Mouse (Mus musculus) fat pad, adult 2 months (tissue): ENCODE data around the gene Chek1.
A peak's percentile ranks its signal among the peaks of the same experiment; 100 is the strongest.

ENCODE experiments used
- DNase-seq: peaks from one replicate; pipeline ENCODE4 v3.0.0-alpha.2; 2011; ENCODE audit warnings: low read depth, low spot score; ENCODE audit errors: extremely low read depth

Gene Chek1

DNA sequence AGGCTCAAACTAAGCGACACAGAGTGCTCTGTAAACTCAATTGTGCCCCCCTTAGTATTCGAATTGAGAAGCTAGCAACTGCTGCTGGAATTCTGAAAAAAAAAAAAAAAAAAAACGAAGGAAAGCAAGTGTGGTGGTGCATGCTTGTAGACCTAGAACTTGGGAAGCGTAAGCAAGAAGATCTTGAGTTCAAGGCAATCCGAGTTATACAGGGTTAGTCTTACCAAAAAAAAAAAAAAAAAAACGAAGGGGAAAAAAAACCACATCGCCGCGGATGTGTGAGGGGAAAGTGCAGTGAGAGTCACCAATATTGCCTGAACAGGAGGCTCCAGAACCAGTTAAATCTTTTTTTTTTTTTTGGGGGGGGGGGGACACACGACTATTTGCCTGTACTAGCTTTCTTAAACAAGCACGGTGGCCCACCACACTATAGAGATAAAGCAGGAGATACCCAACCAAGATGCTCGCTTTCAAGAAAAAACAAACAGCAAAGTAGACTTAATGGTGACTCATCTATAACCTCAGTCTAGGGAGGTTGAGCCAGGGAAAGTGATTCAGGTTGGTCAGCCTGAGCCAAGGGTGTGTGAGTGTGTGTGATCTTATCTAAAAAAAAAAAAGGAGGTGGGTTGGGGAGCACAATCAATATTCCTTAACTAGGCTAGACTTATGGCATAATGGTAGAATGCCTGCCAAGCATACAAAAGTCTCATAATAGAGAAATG, at the start of gene Chek1:
Gene Chek1, minus strand, starts transcription at position 32 of the 722 bp plus-strand sequence.
- peak; percentile 18 for DNase-seq

DNA sequence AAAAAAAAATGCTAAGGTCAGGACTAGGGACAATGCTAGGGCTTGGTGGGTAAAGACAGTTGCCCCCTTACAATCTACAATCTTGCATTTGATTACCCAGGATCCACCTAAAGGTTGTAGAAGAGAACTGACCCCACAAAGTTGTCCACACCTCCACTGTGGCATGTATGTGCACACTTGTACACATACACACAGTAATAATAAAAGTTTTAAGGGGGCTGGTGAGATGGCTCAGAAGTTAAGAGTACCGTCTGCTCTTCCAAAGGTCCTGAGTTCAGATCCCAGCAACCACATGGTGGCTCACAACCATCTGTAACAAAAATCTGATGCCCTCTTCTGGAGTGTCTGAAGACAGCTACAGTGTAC, 42.2 kb upstream of the Chek1 start:
- no peak for DNase-seq

DNA sequence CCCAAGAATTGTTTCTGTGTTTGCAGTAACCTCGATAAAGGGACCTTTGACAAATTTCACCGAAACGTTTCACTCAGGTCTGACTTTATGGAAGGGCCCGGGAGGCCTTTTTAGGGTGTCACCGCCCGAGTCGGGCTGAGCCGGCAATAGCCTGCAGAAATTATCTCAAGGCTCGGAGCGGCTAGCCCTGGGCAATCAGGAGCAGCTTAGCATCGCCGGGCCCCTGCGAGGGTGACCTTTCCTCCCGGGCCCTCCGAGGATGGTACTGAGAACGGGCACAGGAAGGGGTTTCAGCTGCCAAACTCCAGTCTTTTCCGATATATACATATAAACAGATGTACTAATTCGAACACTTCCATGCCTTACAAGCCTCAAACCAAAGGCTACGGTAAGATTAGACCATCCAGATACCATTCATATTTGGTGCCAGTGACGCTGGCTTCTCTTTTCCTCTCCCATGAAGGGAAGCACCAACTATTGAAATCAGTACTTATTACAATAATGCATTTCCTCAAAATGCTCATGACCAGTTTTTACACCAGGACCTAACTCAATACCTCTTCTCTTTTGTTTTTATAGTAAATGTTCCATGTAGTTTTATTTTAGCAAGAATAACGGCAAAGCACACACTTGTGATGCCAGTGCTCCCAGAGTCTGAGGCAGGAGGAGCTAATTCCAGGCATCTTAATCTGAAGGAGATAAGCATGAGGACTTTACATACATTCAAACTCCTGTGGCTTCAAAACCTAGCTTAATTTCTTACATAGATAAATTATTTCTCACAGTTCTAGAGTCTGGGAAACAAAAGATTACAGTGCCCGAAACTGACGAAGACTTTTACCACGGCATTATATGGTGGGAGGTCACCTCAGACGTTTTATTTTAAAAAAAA, 41.5 kb upstream of the Chek1 start:
- DNase-seq: no peak

DNA sequence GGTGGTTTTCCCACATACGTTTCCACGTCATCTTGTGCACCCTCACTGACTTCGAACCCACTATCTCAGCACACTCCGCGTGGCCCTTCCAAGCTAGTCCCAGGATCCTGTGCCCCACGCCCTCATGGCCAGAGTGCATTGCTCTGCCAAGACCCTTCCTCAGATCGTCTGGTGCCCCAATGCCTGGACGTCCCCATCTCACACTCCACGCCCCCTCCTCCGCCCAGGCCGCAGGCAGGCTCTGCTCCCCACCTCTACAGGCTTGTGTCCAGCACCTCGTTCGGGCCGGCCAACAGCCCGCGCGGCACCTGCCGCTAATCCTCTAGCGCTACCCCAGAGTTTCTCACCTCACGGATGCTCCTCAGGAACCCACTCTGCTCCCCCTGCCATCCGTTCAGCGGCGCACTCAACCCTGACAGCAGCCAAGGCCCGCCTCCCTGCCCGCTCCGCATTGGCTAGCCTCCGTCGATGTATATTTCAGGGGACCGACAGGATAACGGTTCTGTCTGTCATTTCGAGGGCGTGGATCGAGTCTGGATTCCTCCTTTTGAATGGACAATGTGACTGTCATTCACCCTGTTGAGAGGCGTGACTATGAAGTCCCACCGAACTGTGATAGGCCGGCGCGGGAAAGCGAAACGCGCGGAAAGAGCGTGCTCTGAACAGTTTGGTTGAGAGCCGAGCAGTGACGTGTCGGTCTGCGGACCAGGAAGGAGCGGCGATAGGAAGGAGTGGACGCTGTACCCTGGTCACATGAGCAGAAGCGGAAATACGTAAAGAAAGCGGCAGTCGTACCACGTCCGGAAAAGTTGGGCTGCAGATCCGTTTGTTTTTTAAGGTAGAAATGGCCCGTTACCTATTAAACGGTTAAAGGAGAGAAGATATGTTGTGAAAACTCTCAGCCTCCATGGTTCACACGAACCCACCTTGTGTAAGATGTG, 40.6 kb upstream of the Chek1 start, which contains the start of gene Stt3a:
Gene Stt3a, minus strand, starts transcription at position 477 of the 941 bp plus-strand sequence.
- peak; percentile 99 for DNase-seq

DNA sequence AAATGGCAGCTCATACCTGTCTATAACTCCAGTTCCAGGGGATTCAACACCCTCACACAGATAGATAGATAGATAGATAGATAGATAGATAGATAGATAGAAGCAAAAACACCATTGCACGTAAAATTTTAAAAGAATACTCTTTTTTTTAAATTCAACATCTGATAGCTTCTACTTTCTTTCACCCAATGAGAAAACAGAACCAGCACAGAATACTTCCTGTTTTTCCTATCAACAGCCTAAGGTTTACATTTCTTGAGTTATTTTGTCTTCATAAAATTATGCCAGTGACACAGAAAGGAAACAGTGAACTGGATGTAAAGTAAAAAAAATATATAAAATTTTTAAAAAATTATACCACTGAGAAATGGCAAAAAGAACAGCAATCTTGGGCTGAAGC, 37.5 kb upstream of the Chek1 start:
- DNase-seq: no peak

DNA sequence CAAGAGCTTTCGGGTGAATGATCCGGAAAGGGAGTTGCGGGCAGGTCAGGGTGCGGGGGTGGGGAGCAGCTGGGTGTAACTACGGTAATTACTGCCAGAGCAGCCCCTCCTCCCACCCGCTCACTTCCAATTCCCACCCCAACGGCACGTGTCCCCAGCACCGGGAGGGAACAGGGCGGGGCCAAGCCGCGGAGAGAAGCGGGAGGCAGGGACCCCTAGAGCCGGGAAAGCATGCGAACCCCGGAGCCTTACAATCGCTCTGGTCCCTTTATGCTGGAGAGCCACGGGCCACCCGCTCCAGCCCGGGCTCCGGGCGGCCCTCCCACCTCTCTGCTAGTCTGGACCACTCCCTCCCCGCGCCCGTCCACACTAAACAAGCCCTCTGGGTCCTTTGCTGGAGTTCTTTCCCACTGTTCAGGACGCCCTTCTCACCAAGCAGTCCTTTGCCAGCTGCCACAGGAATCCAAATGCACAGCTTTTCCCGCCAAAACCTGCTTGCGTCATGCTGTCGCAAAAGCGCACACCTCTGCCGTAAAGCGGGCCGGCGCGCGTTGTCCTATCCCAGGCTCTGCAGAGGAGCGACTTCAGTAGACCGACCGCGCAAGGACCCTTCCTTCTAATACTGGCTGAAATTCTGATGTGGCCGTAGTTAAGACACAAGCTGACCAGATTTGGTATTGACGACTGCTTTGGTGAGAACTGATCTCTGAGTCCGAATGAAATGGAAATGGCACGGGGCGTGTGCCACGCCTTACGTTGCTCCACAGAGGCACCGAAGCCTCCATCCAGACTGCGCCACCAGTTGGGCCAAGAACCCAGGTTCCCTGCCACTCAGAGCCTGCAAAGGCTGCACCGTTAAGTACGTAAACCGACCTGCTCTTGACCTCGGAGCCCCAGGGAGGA, 483 bp downstream of the Chek1 start:
- DNase-seq: peak; percentile 26

DNA sequence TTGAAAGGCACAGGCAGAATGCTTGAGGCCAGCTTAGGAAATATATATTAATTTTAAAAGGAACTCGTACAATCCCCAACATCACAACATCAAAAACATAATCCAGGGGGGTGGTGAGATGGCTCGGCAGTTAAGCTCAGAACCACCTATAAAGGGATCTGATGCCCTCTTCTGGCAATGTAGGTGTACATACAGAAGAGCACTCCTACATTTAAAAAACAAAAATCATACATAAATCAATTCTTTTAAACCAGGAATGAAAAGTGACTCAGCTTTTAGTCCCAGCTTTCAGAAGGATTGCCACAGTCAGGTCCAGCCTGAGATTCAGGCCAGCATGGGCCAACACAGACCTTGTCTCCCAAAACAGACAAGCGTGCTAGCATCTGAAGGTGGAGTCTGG, 10.2 kb downstream of the Chek1 start:
- DNase-seq: no peak

DNA sequence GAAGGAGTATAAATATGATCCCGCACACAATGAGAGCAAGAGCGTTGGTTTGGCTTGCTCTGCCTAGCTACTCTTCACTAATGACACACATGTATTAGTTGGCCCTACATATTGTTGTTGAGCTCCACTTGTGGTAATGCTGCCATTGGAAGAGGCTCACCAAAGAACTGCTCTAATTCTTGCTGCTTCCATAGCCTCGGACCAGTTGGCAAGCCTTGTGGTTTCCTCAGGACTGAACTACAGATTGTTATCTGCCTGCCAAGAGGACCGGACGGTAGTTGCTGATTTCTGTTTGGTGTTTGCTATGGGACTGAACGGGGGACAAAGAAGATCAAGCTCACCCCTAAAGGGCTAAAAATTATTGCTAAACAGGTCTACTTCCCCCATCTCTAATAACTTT, 19.6 kb downstream of the Chek1 start:
- no peak for DNase-seq

DNA sequence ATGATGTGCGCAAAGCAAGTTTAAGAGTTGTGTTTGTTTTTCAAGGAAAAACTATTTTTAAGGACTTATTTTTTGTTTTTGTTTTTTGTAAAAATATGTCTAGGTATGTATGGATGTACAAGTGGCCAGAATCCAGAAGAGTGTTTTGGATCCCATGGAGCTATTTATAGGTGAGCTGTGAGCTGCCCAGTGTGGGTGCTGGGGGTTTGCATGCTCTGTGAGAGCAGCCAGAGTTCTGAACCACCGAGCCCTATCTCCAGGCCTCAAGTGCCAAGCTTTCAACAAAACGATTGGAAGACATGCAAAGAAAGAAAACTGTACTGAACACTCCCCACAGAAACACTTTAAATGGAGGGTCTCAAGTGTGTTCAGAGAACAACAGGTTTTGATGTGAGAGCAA, 20.9 kb downstream of the Chek1 start:
- DNase-seq: no peak

DNA sequence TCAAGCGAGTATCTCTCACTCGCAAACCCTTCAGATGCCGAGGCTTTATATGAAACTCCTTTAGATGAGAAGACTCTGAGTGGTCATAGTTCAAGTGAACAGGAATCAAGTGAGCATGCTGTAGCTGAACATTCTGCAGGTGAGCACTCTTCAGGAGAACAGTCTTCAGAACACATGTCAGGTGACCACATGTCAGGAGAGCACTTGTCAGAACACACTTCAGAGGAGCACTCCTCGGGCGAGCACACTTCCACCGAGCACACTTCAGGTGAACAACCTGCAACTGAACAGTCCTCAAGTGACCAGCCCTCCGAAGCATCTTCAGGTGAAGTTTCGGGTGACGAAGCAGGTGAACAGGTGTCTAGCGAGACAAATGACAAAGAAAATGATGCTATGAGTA, 32.6 kb downstream of the Chek1 start:
- DNase-seq: no peak

DNA sequence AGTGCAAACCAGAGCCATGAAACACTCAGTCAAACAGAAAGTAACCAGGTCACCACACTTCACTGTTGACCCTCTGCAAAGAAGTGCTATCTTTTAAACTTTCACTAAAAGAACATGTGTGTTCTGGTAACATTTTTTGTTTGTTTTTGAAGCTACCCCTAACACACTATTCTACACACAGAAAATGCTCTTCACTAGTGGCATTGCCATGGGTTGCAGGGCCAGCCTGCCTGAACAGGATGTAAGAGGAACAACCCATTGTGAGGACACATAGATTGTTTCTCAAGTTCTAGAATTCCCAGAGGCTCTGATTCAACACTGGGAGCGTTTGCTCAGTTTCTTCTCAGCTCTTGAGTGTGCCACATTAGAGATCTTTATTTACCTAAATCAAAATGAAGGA, 33.9 kb downstream of the Chek1 start, which contains the start of gene Acrv1:
Gene Acrv1, plus strand, starts transcription at position 301 of the 400 bp plus-strand sequence.
- DNase-seq: no peak

DNA sequence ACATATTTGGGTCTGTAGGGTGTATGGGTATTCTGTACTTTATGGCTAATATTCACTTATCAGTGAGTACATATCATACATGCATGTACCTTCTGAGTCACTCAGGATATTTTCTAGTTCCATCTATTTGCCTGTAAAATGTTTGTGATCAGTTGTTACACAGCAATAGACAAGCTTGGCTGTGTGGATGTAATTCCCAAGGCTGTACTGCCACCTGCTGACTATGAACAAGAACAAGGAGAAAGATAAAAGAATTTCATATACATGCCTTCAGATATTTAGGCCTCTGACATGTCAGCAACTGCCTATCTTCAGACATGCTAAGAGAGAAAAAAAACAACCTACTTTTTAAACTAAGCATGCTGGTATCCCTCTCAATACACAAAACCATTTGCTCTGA, 39.5 kb downstream of the Chek1 start:
- no peak for DNase-seq

DNA sequence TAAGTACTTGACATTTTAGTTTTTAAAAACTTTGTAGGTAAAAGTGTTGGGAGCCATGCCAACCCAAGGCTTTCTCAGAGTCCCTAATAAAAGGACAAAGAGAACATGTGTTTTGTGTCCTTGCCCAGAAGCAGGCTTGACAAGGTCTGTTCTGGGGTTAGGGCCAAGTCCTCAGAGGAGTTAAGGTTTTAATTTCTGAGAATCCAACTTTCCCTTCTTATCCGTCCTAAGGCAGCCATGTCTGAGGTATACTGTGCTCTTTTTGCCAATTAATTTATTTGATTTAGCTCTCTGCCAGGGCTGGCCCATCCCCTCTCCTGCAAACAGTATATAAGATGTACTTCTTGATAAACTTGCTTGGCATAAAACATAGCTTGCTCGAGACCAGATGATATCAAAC, 45.4 kb downstream of the Chek1 start:
- DNase-seq: peak; percentile 67
